Mouse (Mus musculus) brown adipose tissue, adult 24 weeks (tissue): ENCODE data around the gene Rgn. TPM values are rescaled to one million over a fixed set of nuclear protein-coding genes. Genes with fewer than 3 reads are reported as not detected.

Experiments
- H3K27ac ChIP-seq: fragments of 200-500 bp; replicated peaks from 2 replicates; pipeline ENCODE4 v1.5.1; 2012; ENCODE audit warnings: low read depth, mild to moderate bottlenecking, low read length
- H3K4me1 ChIP-seq: fragments of 200-500 bp; 2 replicates; pipeline ENCODE4 v1.6.1; 2012; ENCODE audit warnings: low read length, mixed read lengths; ENCODE audit not compliant: control insufficient read depth, insufficient read depth, insufficient read length
- H3K4me3 ChIP-seq: fragments of 200-500 bp; 2 replicates; pipeline ENCODE4 v1.5.1; 2012; ENCODE audit warnings: low read depth, mild to moderate bottlenecking, low read length, moderate library complexity; ENCODE audit not compliant: insufficient read depth
- polyA plus RNA-seq: library from polyadenylated mRNA; stranded (reverse); fragments of >200 nt; gene quantifications from 2 replicates; pipeline ENCODE4 v1.2.4, GENCODE M21; 2012; ENCODE audit not compliant: missing spikeins, insufficient read depth, insufficient read length

The Rgn gene
- polyA plus RNA-seq, 1 experiment, result not detected

GRCm38 (mm10) chrX:20608500-20608899 is 58.9 kb downstream of the Rgn start:
- Histone ChIP-seq H3K4me3 (no peak overlapping the region), H3K4me1 (no peaks in the 10 kb centered on the region), H3K27ac (no peak overlapping the region)

Other genes starting within 250 kb of the Rgn start
- gene Rp2, start 185.3 kb upstream of the Rgn start, polyA plus RNA-seq, result 6.5 and 12.0 TPM in 2 replicates
- 1.5 and 1.7 TPM in 2 replicates for gene Jade3, start 124.1 kb upstream of the Rgn start, polyA plus RNA-seq
- 9.5 and 11.8 TPM in 2 replicates for gene Rbm10, start 67.7 kb downstream of the Rgn start, polyA plus RNA-seq
- 1,190 and 1,234 TPM in 2 replicates for gene Ndufb11, start 67.8 kb downstream of the Rgn start, polyA plus RNA-seq
- gene Uba1, start 108.5 kb downstream of the Rgn start, polyA plus RNA-seq, result 125 and 140 TPM in 2 replicates
- 134 and 135 TPM in 2 replicates for gene Cdk16, start 138.2 kb downstream of the Rgn start, polyA plus RNA-seq
- gene Usp11, start 154.1 kb downstream of the Rgn start, polyA plus RNA-seq, result 1.5 and 1.8 TPM in 2 replicates
- gene Araf, start 248.0 kb downstream of the Rgn start, polyA plus RNA-seq, result 46.6 and 49.7 TPM in 2 replicates